Mouse (Mus musculus) hindbrain, embryonic 14.5 days (tissue): ENCODE data around the gene Slc12a3. TPM values are rescaled to one million over a fixed set of nuclear protein-coding genes. Genes with fewer than 3 reads are reported as not detected.

Source experiments
- ATAC-seq: fragments of 200-750 bp; cut with Nextera tagmentation; 2 replicates; pipeline ENCODE4 v1.8.0; 2017; ENCODE audit warnings: moderate number of reproducible peaks, mild to moderate bottlenecking, moderate TSS enrichment, moderate library complexity; ENCODE audit not compliant: low FRiP score
- DNase-seq: peaks from one replicate; pipeline ENCODE4 v3.0.0-alpha.2; 2015; ENCODE audit warnings: low spot score
- H3K27ac ChIP-seq: fragments of 300-500 bp; sonication (generic); 2 replicates; pipeline ENCODE4 v1.5.1; 2014; ENCODE audit warnings: mild to moderate bottlenecking, moderate library complexity
- H3K27me3 ChIP-seq: fragments of 300-500 bp; sonication (generic); 2 replicates; pipeline ENCODE4 v1.6.1; 2014; ENCODE audit warnings: mild to moderate bottlenecking, low read length, mixed read lengths; ENCODE audit not compliant: control insufficient read depth, insufficient read depth
- H3K36me3 ChIP-seq: fragments of 300-500 bp; sonication (generic); replicated peaks from 2 replicates; pipeline ENCODE4 v1.6.1; 2014; ENCODE audit not compliant: control insufficient read depth, insufficient read depth
- H3K4me1 ChIP-seq: fragments of 300-500 bp; sonication (generic); replicated peaks from 2 replicates; pipeline ENCODE4 v1.6.1; 2014; ENCODE audit warnings: antibody characterized with exemption, low read length, mixed read lengths; ENCODE audit not compliant: control insufficient read depth, insufficient read depth
- H3K4me2 ChIP-seq: fragments of 300-500 bp; sonication (generic); replicated peaks from 2 replicates; pipeline ENCODE4 v1.6.1; 2014; ENCODE audit warnings: mild to moderate bottlenecking, moderate library complexity
- H3K4me3 ChIP-seq: fragments of 300-500 bp; sonication (generic); replicated peaks from 2 replicates; pipeline ENCODE4 v1.5.1; 2014; ENCODE audit warnings: mild to moderate bottlenecking, low read length
- H3K9ac ChIP-seq: fragments of 300-500 bp; sonication (generic); 2 replicates; pipeline ENCODE4 v1.6.1; 2014
- H3K9me3 ChIP-seq: fragments of 300-500 bp; sonication (generic); 2 replicates; pipeline ENCODE4 v1.6.1; 2016; ENCODE audit warnings: low read length; ENCODE audit not compliant: control insufficient read depth
- WGBS: fragments of 180-500 bp; shearing (Covaris S2); extraction: QIAGEN DNeasy Blood & Tissue Kit; methylation state at CpG from one replicate; pipeline ENCODE4 v1.1.7; 2014; 5-methylcytosine and 5-hydroxymethylcytosine counted together
- polyA plus RNA-seq: library from polyadenylated mRNA; unstranded; fragments of >200 nt; fragmentation: Nextera tagmentation; extraction: Ambion mirVana; gene quantifications from 2 replicates; pipeline ENCODE4 v1.2.1, GENCODE M21; 2014

Gene Slc12a3
- polyA plus RNA-seq, 1 experiment from 2014 or later = 0.07 TPM

DNA sequence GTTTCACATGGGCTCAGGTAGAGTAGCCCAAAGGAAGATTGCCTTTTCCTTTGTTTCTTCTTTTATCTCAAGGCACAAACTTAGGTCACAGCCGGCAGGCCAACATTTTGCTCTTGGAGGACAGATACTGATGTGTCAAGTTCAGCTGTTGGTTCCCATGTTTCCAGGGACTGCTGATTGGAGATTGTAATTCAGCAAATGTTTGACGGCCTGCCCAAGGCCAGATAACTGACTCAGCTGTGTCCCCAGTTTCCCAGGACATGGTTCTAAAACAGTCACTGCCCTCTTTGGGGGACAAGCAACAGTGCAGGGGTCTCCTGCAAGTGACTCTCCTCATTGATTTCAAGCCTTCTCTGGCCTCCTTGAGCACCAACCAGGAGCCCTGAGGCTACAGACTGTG, 9.0 kb upstream of the Slc12a3 start:
- no peak overlapping the region for H3K4me3 ChIP-seq
- H3K9me3 ChIP-seq = no peaks in the 10 kb centered on the region
- ATAC-seq (no peak), DNase-seq (no peak)
- H3K9ac ChIP-seq = no peak overlapping the region
- 89% methylated on average over 2 of the region's 2 CpGs for WGBS
- no peak overlapping the region for H3K4me2 ChIP-seq
- no peak overlapping the region for H3K27ac ChIP-seq
- H3K4me1 ChIP-seq = no peaks in the 10 kb centered on the region
- peaks cover 73% of the 10 kb centered on the region for H3K36me3 ChIP-seq
- no peaks in the 10 kb centered on the region for H3K27me3 ChIP-seq

DNA sequence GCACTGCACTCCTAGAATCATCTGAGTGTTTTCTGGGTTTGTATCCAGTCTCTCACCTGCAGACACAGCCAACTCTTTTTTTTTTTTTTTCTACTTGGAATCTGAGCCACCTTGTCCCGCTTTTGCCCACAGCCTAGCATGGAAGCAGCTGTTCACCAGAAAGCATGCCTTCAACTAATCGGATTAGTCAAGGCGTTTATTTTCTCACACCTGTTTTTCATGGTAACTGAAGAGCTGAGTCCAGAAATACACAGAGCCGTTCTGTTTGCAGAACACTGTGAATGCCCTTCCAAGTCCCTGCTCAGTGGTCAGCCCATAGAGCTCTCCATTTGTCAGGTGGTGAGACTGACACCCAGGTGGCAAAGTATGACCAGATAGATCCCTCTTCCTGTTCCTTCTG, 6.9 kb upstream of the Slc12a3 start:
- ATAC-seq (no peak), DNase-seq (no peak)
- Histone ChIP-seq H3K4me1 (no peaks in the 10 kb centered on the region), H3K9ac (no peak overlapping the region), H3K27me3 (no peaks in the 10 kb centered on the region), H3K4me2 (no peak overlapping the region), H3K27ac (no peak overlapping the region), H3K36me3 (peaks cover 53% of the 10 kb centered on the region), H3K4me3 (no peak overlapping the region), H3K9me3 (no peaks in the 10 kb centered on the region)
- 77% methylated on average over 4 of the region's 4 CpGs for WGBS

DNA sequence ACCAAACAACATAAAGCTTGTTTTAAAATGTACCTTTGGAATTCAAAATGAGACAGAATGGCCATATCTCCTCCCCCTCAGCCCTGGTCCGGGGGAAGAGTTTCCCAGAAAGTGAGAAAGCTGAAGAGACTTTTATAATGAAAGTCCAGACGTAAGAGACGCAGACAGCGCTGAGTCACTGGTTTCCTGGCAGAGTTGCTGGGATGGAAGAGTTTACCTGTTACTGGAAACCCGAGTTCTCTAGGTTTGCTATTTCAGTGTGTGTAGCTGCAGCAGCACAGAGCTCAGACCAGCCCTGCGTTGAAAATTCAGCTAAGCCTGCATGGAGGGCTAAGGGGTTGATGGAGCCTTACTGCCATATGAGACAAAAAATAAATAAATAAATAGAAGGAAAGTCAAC, 6.0 kb upstream of the Slc12a3 start:
- H3K9ac ChIP-seq = no peak overlapping the region
- no peak overlapping the region for H3K27ac ChIP-seq
- 91% methylated on average over 6 of the region's 6 CpGs for WGBS
- ATAC-seq (no peak), DNase-seq (no peak)
- no peak overlapping the region for H3K4me2 ChIP-seq
- H3K9me3 ChIP-seq = no peaks in the 10 kb centered on the region
- peaks cover 46% of the 10 kb centered on the region for H3K36me3 ChIP-seq
- no peak overlapping the region for H3K4me3 ChIP-seq
- no peaks in the 10 kb centered on the region for H3K4me1 ChIP-seq
- no peaks in the 10 kb centered on the region for H3K27me3 ChIP-seq

DNA sequence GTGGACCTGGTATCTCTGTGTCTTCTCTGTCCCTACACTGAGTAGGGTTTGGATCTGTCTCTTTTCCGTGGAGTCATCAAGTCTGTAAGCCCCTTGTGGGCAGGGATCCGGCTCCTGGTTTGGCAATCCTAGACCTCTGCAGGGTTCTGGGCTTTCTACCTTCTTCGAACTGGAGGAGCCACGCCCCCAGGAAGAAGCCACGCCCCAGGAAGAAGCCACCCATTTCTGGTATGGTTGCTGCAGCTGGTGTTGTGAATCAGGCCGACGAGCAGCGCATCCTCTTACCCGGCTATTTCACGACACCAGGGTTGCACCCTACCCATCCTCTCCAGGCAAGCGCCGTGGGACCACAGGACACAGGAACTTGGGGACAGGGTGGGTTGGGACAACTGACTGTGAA, 4.9 kb upstream of the Slc12a3 start:
- ATAC-seq (no peak), DNase-seq (no peak)
- Histone ChIP-seq H3K4me1 (no peaks in the 10 kb centered on the region), H3K4me2 (no peak overlapping the region), H3K36me3 (peaks cover 37% of the 10 kb centered on the region), H3K27me3 (no peaks in the 10 kb centered on the region), H3K9ac (no peak overlapping the region), H3K27ac (no peak overlapping the region), H3K9me3 (no peaks in the 10 kb centered on the region), H3K4me3 (no peak overlapping the region)
- WGBS = 61% methylated on average over 12 of the region's 12 CpGs

DNA sequence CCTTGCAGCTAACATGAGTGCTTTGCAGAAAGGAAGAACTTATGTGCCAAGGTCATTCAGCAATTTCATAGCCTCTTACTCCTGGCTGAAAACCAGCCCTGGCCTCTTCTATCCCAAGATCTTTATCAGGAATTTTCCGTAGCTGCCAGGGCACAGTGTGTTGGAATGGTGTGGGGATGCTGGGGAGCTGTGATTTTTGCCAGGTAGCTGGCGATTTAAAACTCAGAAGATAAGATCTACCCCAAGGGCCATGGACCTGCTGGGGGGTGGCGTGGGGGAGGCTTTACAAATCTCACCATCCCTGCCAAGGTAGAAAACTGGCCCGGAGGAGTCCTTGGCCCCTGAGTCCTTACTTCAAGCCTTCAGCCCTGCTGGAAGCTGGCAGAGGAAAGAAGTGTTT, 3.0 kb upstream of the Slc12a3 start:
- Histone ChIP-seq H3K4me2 (no peak overlapping the region), H3K27me3 (no peaks in the 10 kb centered on the region), H3K9ac (no peak overlapping the region), H3K4me1 (no peaks in the 10 kb centered on the region), H3K4me3 (no peak overlapping the region), H3K36me3 (peaks cover 23% of the 10 kb centered on the region), H3K27ac (no peak overlapping the region), H3K9me3 (no peaks in the 10 kb centered on the region)
- 80% methylated on average over 4 of the region's 4 CpGs for WGBS
- DNase-seq (no peak), ATAC-seq (no peak)

DNA sequence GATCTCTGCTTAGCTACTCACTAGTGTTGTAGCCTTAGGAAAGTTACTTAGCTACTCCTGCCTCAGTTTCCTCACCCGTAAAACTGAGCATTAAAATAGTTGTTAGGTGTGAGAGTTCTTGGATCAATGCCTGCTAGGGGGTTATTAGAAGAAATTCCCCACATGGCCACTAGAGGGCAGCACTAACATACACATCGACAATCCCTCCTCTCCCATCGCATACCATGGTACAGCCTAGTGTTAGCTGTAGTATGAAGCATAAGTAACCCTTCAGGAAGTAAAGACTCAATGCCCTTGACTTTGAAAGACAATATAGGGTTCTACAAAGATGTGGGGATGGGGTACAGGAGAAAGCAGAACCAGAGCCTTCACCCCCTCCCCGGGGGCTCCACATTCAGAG, 1.7 kb downstream of the Slc12a3 start:
- no peak overlapping the region for H3K27ac ChIP-seq
- WGBS = 31% methylated on average over 4 of the region's 4 CpGs
- no peak overlapping the region for H3K9ac ChIP-seq
- H3K27me3 ChIP-seq = no peaks in the 10 kb centered on the region
- no peaks in the 10 kb centered on the region for H3K36me3 ChIP-seq
- H3K4me1 ChIP-seq = no peaks in the 10 kb centered on the region
- peak; percentile 53; the same call in 1 of the 2 replicates for ATAC-seq
- peak; percentile 88 for DNase-seq
- H3K9me3 ChIP-seq = no peaks in the 10 kb centered on the region
- H3K4me2 ChIP-seq = no peak overlapping the region
- H3K4me3 ChIP-seq = no peak overlapping the region

DNA sequence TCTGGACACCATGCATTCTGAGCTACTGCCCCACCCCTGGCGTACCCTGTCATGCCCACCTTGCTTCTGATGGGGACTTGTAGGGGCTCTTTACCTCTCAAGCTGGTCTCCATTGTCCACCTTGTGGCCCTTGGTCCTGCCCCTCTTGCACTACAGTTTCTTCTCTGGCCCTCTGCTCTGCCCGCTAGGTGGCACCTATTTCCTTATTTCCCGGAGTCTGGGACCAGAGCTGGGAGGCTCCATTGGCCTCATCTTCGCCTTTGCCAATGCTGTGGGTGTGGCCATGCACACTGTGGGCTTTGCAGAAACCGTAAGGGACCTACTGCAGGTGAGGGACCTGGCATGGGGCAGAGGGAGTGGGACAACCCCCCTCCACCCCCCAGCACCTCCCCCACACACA, 4.3 kb downstream of the Slc12a3 start:
- no peak overlapping the region for H3K4me3 ChIP-seq
- H3K9me3 ChIP-seq = no peaks in the 10 kb centered on the region
- WGBS = 62% methylated on average over 5 of the region's 5 CpGs
- H3K36me3 ChIP-seq = no peaks in the 10 kb centered on the region
- no peak for ATAC-seq
- DNase-seq = no peak
- no peak overlapping the region for H3K27ac ChIP-seq
- no peaks in the 10 kb centered on the region for H3K4me1 ChIP-seq
- no peak overlapping the region for H3K9ac ChIP-seq
- H3K27me3 ChIP-seq = no peaks in the 10 kb centered on the region
- no peak overlapping the region for H3K4me2 ChIP-seq

DNA sequence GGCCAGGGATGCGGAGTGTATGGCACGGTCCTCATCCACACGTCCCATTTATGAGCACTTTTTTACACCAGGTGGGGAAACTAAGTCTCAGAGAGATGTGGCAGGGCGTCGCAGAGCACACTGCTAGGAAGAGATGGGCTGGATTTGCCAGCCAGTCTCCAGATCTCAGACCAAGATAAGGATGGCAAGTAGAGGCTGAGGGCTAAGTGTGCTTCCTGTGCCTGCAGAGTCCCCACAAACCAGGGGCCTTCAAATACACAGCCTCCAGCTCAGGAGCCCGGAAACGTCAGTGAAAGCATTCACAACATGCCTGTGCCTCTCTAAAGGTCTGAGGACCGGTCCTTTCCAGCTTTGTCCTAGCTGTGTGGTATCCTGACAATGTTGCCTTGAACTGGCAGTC, 8.6 kb downstream of the Slc12a3 start:
- no peak overlapping the region for H3K9ac ChIP-seq
- 89% methylated on average over 8 of the region's 8 CpGs for WGBS
- ATAC-seq (no peak), DNase-seq (no peak)
- H3K27ac ChIP-seq = no peak overlapping the region
- H3K4me3 ChIP-seq = no peak overlapping the region
- no peaks in the 10 kb centered on the region for H3K27me3 ChIP-seq
- H3K4me2 ChIP-seq = no peak overlapping the region
- H3K36me3 ChIP-seq = no peaks in the 10 kb centered on the region
- no peaks in the 10 kb centered on the region for H3K9me3 ChIP-seq
- no peaks in the 10 kb centered on the region for H3K4me1 ChIP-seq

DNA sequence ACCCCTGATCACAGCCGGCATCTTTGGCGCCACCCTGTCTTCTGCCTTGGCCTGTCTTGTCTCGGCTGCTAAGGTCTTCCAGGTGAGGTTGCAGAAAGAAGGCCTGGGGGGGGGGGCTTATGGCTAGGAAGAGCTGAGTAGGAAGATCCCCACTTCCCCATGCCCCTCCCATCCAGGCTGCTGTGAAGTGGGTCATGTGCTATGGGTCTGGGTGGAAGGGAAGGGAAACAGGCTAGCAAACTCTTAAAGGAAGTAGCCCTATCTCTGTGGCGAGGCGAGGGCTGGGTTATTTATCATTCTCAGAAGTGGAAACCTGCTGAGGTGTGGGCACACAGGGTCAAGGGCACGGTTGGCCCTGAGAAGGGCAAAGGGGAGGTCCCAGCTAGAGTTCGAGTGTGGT, 11.8 kb downstream of the Slc12a3 start:
- Histone ChIP-seq H3K4me3 (no peak overlapping the region), H3K36me3 (no peaks in the 10 kb centered on the region), H3K27me3 (no peaks in the 10 kb centered on the region), H3K27ac (no peak overlapping the region), H3K9ac (no peak overlapping the region), H3K9me3 (no peaks in the 10 kb centered on the region), H3K4me2 (no peak overlapping the region), H3K4me1 (no peaks in the 10 kb centered on the region)
- ATAC-seq (no peak), DNase-seq (no peak)
- 79% methylated on average over 7 of the region's 7 CpGs for WGBS

DNA sequence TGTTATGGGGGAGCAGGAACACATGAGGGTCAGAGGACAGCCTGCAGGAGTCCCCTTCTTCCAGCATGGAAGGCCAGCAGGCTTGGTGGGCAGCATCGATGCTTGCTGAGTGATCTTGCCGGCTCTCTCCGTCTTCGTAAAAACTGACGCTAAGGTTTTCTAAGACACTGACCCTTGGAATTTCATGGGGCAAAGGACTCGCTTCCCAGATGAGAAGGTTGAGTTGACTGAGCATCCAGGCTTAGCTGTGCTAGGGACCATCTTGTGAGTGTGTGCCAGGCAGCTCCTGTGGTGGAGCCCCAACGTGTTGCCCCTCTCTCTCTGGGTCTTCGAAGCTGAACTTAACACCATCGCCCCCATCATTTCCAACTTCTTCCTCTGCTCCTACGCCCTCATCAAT, 13.7 kb downstream of the Slc12a3 start:
- Histone ChIP-seq H3K9ac (no peak overlapping the region), H3K36me3 (no peaks in the 10 kb centered on the region), H3K4me3 (no peak overlapping the region), H3K4me1 (no peaks in the 10 kb centered on the region), H3K9me3 (no peaks in the 10 kb centered on the region), H3K27ac (no peak overlapping the region), H3K27me3 (no peaks in the 10 kb centered on the region), H3K4me2 (no peak overlapping the region)
- no peak for DNase-seq
- no peak for ATAC-seq
- 88% methylated on average over 10 of the region's 10 CpGs for WGBS
